Mouse (Mus musculus) 3T3-L1 (cell line): ENCODE data around the gene Baiap3.

ENCODE experiments used
- DNase-seq: peaks from one replicate; pipeline ENCODE4 v3.0.0-alpha.2; 2015; ENCODE audit warnings: low read depth, low spot score

The Baiap3 gene

GRCm38 (mm10) chr17:25256140-25256754 lies at the start of gene Baiap3:
TSS of gene Baiap3 (minus strand) at chr17:25256364.
- DNase-seq: no peak

- no peak for DNase-seq
Measured at GRCm38 (mm10) chr17:25298094-25298493, 41.9 kb upstream of the Baiap3 start, which contains the start of gene Prss34. TSS of gene Prss34 (plus strand) at chr17:25298394.

GRCm38 (mm10) chr17:25294111-25294510 lies 37.9 kb upstream of the Baiap3 start:
- no peak for DNase-seq

- no peak for DNase-seq
Measured at GRCm38 (mm10) chr17:25293495-25293894, 37.3 kb upstream of the Baiap3 start.

GRCm38 (mm10) chr17:25290411-25290810 lies 34.2 kb upstream of the Baiap3 start:
- DNase-seq: no peak

GRCm38 (mm10) chr17:25288842-25289241 lies 32.7 kb upstream of the Baiap3 start:
- DNase-seq: peak; percentile 69

- DNase-seq: peak; percentile 90
Measured at GRCm38 (mm10) chr17:25285033-25285432, 28.9 kb upstream of the Baiap3 start.

- DNase-seq: peak; percentile 57
Measured at GRCm38 (mm10) chr17:25282133-25282532, 26.0 kb upstream of the Baiap3 start.

GRCm38 (mm10) chr17:25275833-25276232 lies 19.7 kb upstream of the Baiap3 start:
- DNase-seq: no peak

GRCm38 (mm10) chr17:25274571-25275346 lies 18.6 kb upstream of the Baiap3 start, which contains the start of gene Ube2i:
TSS of gene Ube2i (minus strand) at chr17:25274622.
- no peak for DNase-seq

GRCm38 (mm10) chr17:25273706-25274501 lies 17.7 kb upstream of the Baiap3 start:
- DNase-seq: peak; percentile 96

GRCm38 (mm10) chr17:25272951-25273705 lies 17.0 kb upstream of the Baiap3 start:
- DNase-seq: peak; percentile 89

GRCm38 (mm10) chr17:25272326-25272725 lies 16.2 kb upstream of the Baiap3 start:
- peak; percentile 61 for DNase-seq

- peak; percentile 35 for DNase-seq
Measured at GRCm38 (mm10) chr17:25270795-25271335, 14.7 kb upstream of the Baiap3 start.

GRCm38 (mm10) chr17:25264453-25264852 lies 8.3 kb upstream of the Baiap3 start:
- DNase-seq: peak; percentile 53

GRCm38 (mm10) chr17:25257804-25258261 lies 1.7 kb upstream of the Baiap3 start:
- peak; percentile 62 for DNase-seq

- DNase-seq: no peak
Measured at GRCm38 (mm10) chr17:25255110-25255509, 1.1 kb downstream of the Baiap3 start.

- no peak for DNase-seq
Measured at GRCm38 (mm10) chr17:25253760-25254159, 2.4 kb downstream of the Baiap3 start.

- DNase-seq: no peak
Measured at GRCm38 (mm10) chr17:25252643-25253042, 3.5 kb downstream of the Baiap3 start.

GRCm38 (mm10) chr17:25250181-25250835 lies 5.9 kb downstream of the Baiap3 start:
- no peak for DNase-seq
